Mouse (Mus musculus): ENCODE measurements at regions not wholly inside any gene's neighbourhood (a gene's known extent, or its start where the extent isn't known, plus 50 kb on each side); places are given as distances from the start of the nearest gene placed in this dataset.
A peak's percentile ranks its signal among the peaks of the same experiment; 100 is the strongest.

DNA sequence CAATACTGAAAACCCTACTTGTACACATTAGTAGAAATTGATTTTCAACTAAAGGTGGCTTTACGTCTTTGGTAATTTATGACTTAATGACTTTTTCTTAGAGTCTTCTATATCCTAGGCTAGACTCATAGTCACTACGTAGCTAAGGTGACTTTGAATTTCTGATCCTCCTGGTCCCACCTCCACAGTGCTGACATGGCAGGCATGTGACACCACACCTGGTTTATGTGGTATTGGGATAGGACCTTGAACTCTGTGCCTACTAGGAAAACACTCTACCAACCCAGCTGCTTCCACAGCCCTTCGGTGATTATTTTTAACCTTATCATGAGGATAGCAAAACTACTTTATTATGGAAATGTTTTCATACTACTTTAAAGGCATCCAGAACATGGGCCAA lies 51.5 kb upstream of the D7Ertd443e start:
- DNase-seq: no peak

DNA sequence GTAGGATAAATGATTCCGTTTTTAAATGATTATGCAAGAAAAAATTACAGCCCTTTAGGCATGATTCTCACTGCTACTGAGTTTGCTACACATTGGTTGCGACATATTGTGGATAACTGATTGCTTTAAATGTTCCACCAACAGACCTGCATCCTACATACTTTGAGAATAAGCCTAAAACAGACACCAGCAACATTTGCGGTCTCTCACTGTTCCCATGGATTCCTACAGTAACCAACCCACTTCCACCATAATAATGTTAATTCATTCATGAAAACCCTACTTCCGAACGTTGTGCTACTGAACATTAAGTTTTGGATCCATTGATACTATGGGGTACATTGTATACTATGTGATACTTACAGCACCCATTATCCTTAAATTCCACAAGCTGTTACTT lies 53.8 kb upstream of the D7Ertd443e start:
- no peak for DNase-seq

DNA sequence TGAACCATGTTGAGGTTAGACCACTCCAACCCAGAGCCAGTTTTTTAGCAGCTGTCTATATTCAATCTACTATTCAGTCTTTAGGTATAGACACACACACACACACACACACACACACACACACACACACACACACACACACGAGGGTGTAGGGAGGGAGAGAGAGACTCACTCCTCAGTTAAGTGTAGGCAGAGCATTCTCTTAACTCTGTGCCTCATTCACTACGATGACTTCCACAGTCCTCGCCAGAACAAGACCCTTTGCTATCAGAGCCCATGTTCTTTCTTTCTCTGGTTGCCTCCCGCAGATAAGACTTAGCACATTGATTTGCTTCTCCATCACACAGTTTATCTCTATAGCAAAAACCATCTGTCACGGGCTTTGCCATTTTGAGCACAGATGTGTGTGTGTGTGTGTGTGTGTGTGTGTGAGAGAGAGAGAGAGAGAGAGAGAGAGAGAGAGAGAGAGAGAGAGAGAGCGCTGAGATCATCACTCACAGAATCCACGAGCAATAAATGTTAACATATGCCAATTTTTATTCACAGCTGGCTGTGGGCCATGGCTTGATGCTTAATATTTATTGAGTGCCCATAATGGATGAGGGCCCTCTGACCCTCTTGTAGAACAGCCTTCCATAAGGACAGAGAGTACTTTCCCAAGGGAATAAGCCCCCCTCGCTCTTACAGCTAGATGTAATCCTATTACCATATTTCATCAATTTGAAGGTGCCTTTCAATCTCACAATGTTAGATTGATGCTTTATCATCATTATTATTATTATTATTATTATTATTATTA lies 59.7 kb upstream of the D7Ertd443e start:
- DNase-seq: no peak

DNA sequence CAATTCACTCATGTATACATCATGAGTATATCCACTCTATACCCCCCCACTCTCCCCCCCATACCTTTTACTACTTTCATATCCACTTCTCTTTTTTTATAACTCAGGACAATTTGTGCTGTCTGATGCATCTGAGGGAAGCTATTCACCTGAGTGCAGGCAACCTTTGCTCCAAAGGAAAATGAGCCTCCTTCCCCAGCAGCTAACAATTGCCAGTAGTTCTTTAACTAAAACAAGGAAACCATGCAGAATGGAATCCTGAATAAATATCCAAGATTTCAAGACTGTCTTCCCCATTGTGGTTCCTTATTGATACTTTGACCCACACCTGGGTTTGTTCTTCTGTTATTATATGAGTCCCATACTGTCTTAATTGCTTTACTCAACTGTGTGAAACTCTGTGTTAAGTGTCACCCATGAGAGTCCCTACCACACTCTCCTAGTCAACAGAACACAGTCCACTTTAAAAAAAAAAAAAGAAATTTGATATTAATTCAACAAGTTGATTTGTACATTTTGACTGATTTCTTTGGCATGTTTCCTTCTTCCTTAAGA lies 62.3 kb upstream of the D7Ertd443e start:
- DNase-seq: no peak

DNA sequence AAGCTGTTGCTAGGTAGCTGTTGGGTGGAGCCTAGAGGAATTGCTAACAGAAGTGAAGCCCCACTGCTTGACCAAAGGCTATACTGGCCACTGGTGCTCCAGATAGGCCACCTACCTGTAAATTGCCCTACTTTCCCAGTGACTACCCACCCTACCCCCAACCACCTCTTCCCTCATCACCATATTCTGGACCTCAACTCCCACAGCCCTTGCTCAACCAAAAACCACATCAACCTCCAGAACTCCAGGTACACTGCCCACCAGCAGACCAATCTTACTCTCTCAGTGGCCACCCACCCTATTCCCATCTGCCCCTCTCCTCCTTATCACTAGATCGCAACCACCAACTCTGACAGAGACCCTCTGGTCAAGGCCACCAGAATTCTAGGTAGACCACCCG lies 63.4 kb upstream of the D7Ertd443e start:
- no peak for DNase-seq

DNA sequence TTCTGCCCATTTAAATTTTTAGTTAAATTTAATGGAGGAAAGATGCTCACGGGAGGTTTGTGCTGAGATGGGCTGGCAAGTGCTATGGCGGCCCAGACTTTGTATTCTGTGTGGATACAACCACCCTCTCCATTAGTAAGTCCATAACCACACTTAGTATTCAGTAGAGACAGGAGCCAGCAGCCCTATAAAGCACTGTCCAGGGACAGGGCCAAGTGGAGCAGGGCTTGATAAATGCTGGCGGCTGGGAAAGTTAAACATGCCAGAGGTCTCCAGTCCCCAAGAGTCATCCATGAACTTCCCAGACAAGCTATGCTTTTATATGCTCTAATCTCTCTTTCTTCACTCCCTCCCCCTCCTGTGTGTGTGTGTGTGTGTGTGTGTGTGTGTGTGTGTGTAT lies 77.2 kb upstream of the D7Ertd443e start:
- DNase-seq: no peak

DNA sequence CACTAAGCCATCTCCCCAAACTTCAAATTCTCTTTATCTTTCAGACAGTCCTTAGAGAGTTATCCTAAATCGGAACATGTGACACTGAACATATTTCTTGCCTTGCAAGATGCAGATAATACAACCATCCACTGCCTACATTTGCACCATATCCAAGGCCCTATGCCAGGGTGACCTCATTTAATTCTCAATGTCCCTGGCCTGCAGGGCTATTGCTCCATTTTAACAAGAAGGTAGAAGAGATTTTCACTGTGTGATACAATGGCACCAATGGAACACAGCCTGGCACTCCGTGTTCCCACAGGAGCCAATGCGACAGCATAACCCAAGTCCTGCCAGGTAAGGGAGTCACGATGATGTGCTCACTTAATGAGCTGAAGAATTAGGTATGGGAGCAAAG lies 77.9 kb upstream of the D7Ertd443e start:
- DNase-seq: no peak

DNA sequence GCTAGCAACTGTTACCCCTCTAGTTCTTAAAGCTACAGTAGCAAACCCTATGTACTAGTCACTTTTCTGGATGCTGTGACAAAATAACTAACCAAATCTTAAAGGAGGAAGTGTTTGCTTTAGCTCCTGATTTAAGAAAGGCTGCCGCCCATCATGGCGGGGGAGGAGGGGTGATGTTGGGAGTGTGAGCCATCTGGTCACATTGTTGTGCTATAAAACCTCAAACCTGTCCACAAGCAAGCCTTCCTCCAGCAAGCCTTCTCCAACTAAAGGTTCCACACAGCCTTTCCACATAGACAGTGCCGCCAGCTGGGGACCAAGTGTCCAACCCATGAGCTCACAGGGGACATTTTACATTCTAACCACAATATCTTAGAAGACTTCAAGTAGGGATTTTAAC lies 81.8 kb upstream of the D7Ertd443e start:
- DNase-seq: no peak

DNA sequence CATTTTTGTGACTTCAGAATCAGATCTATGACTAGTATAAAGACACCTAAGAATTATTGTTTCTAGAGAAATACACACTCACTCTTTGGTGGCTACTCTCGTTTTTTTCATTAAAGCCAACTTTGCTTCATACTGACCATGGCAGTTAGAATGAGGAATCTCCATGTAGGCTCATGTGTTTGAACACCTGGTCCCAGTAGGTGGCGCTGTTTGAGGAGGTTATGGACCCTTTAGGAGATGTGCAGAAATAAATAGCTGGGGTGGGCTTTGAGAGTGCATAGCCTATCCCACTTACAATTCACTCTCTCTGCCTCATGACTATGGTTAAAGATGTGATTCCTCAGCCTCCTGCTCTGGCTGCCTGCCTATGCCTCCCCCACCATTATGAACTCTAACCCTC lies 85.8 kb upstream of the D7Ertd443e start:
- peak; percentile 45 for DNase-seq

DNA sequence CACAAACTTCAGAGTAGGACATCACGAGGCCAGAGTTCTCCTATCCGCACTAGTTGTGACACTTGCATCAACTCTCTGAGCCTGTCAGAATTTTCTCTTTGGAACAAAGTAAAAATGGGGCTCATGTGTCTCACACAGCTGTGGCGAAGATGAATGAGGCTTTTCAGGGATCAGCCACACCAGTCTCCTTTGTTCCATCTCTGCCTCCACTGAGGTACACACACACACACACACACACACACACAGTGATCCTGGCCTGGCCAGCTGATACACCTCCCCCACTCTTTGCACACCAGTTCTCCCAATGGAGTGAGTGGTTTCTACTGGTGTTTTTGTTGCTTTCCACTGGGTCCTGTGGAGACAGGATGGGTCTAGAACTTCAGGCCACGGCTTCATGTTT lies 105.9 kb upstream of the D7Ertd443e start:
- DNase-seq: no peak

DNA sequence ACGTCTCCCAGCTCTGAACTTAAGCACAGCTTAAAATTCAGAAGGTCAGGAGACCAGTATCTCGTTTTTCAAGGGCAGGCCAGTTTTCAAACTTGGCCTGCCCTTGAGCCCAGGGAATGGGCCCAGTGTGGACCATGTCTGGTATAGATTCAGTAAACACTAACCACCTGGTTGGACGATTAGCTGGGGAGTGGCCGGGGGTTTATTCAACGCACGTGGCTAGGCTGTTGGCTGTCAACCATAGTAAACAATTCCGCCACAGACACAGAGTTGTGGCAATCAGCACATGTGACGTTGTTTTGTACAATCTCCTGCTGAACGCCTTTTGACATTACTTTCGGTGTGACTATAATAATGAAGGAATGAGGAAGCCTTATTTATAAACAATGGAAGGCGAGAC lies 111.8 kb upstream of the D7Ertd443e start:
- peak; percentile 59 for DNase-seq

DNA sequence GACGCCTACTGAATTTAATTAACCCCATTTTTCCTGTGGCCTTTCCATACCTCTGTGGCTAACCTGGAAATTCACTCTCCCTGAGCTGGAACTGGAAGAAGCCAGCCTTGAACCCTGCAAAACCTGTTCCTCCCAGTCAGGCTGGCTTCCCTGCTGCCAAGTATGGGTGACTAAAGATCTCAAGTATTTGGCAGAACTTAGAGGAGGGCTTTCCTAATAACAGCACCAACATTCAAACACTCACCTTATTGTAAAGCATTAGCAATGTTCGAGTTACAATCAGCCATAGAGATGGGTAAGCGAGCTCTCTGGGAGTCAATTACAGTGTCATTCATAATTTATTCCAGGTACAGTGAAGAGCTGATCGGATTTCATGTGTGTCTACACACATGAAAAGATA lies 112.4 kb upstream of the D7Ertd443e start:
- peak; percentile 31 for DNase-seq

DNA sequence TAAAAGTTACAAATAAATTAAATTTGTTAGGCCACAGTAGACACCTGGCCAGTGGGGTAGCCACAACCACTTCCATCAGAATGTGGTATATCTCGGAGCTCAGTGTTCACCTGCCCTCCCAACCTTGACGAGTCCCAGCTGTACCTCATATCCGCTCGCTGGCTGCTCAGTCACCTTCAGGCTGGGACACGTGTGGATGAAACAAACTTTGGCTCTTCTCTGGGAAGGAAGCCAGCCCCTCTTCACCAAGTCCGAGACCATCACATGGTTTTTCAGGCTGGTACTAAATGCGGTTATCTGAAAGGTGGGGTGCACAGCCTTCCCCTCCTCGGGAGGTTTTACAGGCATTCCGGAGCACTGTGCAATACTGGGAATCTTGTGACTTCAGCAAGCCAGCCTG lies 113.3 kb upstream of the D7Ertd443e start:
- peak; percentile 4 for DNase-seq

DNA sequence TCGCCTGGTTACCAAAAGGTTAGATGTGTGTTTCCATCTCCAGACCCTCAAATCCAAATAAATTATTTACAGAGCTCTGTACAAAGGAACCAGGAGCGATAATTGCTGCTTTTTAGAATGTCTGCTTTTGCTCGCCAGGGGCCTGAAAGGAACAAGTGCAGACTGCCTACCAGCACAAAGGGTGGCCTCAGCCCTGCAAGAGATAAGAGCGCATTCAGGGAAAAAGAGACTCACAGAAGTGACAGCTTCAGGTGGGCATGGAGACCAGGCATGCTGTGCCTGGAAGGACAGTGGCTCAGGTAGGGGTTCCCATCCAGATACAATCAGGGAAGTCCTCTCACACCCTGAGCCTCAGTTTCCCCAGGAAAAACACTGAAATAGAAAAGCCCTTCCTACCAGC lies 114.0 kb upstream of the D7Ertd443e start:
- no peak for DNase-seq

DNA sequence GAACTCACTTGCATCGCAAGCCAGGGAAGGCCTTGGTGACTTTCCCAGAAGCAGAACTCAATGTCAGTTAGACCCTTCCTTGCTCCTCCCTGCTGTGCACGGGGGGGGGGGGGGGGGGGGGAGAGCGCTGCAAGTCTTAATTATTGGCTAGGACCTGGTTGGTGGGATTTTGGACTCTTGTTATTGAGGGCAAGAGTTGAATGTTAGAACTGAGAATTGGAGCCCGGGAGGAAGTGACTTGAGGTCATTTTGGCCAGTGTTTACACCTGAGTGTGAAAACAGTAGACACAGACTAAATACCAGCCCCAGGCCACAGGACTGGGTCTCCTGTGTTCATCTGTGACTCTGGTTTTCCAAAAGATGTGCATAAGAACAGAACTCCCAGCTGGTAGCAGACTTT lies 114.7 kb upstream of the D7Ertd443e start:
- DNase-seq: no peak

DNA sequence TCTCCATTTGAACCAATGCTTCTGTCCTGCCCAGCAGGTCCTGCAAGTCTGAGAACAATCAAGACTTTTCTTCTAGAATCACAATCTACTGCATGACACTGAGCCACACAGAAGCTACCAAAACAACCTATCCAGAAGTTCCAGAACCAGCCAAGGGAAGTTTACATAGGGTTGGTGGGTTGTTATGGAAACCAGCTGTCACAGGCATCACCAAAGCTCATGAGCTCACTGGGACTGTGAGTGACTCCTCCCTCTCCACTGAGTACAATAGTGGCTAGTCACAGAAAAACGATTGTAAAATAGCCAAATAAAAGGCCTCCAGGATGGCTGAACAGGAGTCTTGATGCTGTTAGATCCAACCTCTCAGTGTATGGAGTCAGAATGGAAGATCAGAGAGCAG lies 115.6 kb upstream of the D7Ertd443e start:
- DNase-seq: no peak

DNA sequence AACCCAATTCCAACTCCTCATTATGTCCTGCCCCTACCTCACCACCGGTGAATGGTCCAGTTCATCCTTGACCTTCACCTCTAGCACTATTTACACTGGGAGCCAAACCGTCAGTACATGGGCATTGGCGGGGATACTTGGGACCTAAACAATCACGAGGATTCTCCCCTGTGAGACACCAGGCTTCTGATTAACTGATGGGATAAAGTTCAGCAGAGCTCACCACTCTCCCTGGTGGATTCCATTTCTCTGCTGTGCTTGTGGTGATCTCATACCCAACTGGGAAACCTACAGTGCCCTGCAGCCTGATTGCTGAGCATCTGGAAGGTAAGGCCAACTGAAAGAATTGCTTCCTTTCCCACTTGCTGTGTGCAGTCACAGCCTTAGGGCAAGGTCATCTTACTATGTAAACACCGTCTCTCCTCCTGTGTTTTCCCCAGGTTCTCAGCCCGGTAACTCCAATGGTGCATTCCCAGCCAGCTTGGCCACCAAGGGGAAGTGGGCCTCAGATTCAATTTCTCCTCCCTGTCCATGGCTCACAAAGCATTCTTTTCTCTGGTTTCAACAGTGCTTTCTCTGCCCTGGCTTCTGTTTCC lies 125.0 kb upstream of the D7Ertd443e start:
- DNase-seq: no peak

DNA sequence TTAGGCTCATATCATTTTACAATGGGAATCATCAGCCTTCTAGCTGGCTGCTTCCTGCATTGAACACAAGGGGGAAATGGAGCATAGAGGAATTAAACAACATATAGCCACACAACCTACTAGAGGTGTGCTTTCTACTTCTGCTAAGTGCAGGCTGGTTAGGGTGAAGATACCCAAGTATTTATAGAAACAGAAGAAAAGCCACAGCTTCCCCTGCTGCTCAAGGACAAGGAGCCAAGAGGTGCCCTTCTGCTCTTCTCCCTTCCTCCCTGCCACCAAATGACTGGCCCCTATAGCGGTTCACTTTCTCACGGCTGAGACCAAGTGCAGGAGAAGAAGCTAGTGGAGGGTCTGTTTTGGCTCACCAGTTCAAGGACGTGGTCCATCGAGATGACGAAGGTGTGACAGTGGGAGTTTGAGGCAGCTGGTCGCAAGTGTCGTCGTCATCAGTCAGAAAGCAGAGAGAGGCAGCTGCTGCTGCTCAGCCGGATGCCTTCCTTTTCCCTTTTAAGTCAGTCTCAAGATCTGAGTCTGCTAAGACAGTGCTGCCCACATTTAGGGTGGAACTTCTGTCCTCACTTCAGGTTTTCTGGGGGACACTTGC lies 134.0 kb upstream of the D7Ertd443e start:
- DNase-seq: no peak

DNA sequence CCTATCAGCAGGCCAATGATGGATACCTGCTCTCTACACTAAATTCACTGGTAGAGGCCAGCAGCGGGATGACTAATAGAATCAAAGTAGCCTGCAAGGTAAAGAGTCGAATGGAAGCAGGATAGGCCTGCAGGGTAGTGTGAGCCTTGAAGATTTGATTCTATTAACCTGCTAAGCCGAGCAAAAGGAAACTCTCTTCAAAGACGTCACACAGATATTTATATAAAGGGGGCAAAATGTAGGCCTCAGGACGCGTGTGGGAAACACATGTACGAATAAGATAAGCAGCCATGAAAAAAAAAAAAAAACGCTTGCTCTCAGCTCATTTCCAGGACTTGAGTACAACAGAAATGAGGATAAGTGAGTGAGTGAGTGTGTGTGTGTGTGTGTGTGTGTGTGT lies 138.4 kb upstream of the D7Ertd443e start:
- DNase-seq: no peak

DNA sequence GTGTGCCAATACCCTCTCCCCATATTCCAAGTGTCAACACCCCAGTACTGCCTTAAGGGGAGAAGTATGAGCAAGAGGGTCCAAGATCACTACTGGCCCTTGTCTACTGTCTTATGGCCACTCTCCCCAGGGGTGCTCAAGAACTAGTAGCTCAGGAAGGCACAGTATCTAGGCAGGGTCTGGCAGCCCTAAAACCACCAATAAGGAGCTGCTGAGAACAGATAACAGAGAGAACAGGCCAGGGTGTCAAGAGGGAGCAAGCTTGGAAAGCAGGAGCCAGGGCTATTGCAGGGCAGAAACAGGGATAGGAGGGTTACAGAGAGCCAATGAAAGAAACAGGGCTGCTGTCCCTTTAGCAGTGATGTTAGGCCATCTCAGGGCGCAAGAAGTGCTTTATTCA lies 139.6 kb upstream of the D7Ertd443e start:
- no peak for DNase-seq

DNA sequence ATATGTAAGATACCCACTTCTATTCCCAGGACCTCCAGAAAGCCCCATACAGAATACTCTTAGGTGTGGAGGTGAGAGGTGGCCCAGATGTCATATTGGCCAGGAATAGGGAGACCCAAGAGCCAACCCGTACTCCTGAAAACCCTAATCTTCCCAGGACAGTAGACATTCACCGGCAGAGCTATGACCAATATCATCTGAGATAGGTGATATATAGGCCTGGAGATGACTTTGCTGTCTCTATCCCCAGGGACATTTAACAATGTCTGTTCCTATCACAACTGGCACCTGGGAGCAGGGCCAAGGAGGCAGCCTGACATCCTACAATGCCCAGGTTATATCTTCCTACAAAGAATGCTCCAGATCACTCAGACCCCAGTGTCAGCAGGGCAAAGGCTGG lies 140.0 kb upstream of the D7Ertd443e start:
- DNase-seq: no peak

DNA sequence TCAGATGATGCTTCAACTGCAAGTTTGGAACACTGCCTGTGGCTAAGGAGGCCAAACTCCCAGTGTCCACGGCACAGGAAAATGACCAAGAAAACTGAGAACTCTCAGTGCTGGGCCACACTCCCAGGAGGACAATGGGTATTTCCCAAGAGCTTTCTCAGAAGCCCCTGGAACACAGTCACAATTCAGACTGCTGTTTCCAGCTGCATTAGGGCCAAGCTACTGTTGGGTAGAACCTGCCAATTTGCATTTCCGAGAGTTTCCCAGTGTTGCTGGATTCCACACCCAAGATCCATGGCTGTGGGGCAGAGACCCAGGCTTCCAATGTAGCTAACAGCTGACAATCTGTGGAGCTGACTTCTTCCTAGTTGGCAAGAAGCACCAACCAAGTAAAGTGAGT lies 141.9 kb upstream of the D7Ertd443e start:
- peak; percentile 6 for DNase-seq

DNA sequence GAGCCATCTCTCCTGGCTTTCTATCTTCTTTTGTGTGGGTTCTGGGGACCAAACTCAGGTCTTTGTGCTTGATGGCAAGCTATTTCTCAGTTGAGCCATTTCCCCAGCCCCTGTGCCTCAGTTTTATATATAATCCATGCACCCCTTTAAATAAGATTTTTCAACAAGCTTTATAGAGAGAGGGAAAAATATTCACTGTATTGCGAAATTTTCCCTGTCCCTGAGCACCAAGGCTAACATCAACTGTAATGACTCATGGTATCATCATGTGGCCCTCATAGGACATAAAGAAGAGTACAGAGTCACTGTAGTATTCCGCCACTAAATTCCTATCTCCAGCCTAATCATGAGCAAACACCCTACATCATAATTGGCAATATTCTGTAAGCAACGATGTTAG lies 142.4 kb upstream of the Dock1 start:
- no peak for DNase-seq

DNA sequence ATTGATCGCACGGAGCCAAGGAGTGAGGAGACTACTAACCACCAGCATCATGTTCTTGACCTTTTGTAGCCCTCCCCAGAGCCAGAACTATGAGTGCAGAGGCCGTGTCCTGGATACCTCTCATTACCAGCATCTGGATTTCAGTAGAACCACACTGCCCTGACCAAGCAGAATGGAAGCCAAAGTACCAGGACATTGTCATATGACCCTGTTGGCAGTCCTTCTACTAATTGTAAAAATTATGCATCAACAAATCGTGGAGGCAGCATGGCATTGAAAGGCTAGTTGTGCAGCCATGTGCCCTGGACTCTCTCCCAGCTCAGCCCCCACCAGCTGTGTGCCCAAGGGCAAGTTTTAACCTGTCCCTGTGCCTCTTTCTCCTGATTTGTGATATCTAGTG lies 135.6 kb upstream of the Dock1 start:
- no peak for DNase-seq
